Mouse (Mus musculus): ENCODE results near the gene Ubr3.

The Ubr3 gene

GRCm38 (mm10) chr2:70031472-70031871 is 134.4 kb downstream of the Ubr3 start:
- no peak for DNase-seq (ENCODE audit: low read depth, low spot score)

- no peak for DNase-seq (ENCODE audit: low read depth, low spot score)
Observed at GRCm38 (mm10) chr2:70034895-70035294, 137.8 kb downstream of the Ubr3 start.

GRCm38 (mm10) chr2:70035358-70035757 is 138.3 kb downstream of the Ubr3 start:
- DNase-seq (ENCODE audit: low read depth, low spot score): no peak

- no peak for DNase-seq (ENCODE audit: low read depth, low spot score)
Observed at GRCm38 (mm10) chr2:70037221-70037620, 140.2 kb downstream of the Ubr3 start.

- peak; percentile 13 for DNase-seq (ENCODE audit: low read depth, low spot score)
Observed at GRCm38 (mm10) chr2:70038752-70039151, 141.7 kb downstream of the Ubr3 start, which contains the start of gene Myo3b. Myo3b (plus strand) TSS chr2:70039126.

- no peak for DNase-seq (ENCODE audit: low read depth, low spot score)
Observed at GRCm38 (mm10) chr2:70044466-70044865, 147.4 kb downstream of the Ubr3 start.

GRCm38 (mm10) chr2:70047868-70048267 is 150.8 kb downstream of the Ubr3 start:
- DNase-seq (ENCODE audit: low read depth, low spot score): no peak

GRCm38 (mm10) chr2:70053803-70054202 is 156.8 kb downstream of the Ubr3 start:
- no peak for DNase-seq (ENCODE audit: low read depth, low spot score)

- no peak for DNase-seq (ENCODE audit: low read depth, low spot score)
Observed at GRCm38 (mm10) chr2:70058201-70058600, 161.2 kb downstream of the Ubr3 start.

GRCm38 (mm10) chr2:70060359-70061345 is 163.6 kb downstream of the Ubr3 start:
- DNase-seq (ENCODE audit: low read depth, low spot score): peak; percentile 32

GRCm38 (mm10) chr2:70065116-70065515 is 168.1 kb downstream of the Ubr3 start:
- DNase-seq (ENCODE audit: low read depth, low spot score): no peak

GRCm38 (mm10) chr2:70065729-70066300 is 168.8 kb downstream of the Ubr3 start:
- no peak for DNase-seq (ENCODE audit: low read depth, low spot score)

GRCm38 (mm10) chr2:70066338-70067022 is 169.4 kb downstream of the Ubr3 start:
- no peak for DNase-seq (ENCODE audit: low read depth, low spot score)

GRCm38 (mm10) chr2:70069861-70070260 is 172.8 kb downstream of the Ubr3 start:
- DNase-seq (ENCODE audit: low read depth, low spot score): no peak

Data from mesoderm, embryonic 11.5 days (tissue).